Mouse (Mus musculus): ENCODE measurements around the gene Cep57. TPM values are rescaled to one million over a fixed set of nuclear protein-coding genes. Genes with fewer than 3 reads are reported as not detected.
"Not testable (repeated sequence)": the region's sequence is repeated elsewhere in the genome, so short reads cannot be mapped to it uniquely, and the experiment has no call there.

The Cep57 gene
- total and polyA plus RNA-seq, 3 experiments: 98.7 to 142 (median 119) TPM

GRCm38 (mm10) chr9:13790864-13791263 lies 36.0 kb downstream of the Cep57 start:
- not testable (repeated sequence) for H3K4me3 ChIP-seq (ENCODE audit: control insufficient read depth in 1 of 2, insufficient read depth in 1 of 2, low read depth in 2 of 2, low read length in 2 of 2)
- peak; percentile 69 for TF ChIP-seq ZNF384 (IDR thresholded peaks at IDR 0.05; ENCODE audit: low read depth, low read length)
- 0 out of 6 replicates have a peak, but pooled peaks of 1 of the 3 experiments have one; percentile 6 for TF ChIP-seq CTCF (IDR thresholded peaks at IDR 0.05 in 2 of 3, conservative IDR thresholded peaks at IDR 0.05 in 1 of 3; ENCODE audit: control insufficient read depth in 1 of 3, insufficient read depth in 1 of 3, low read depth in 2 of 3, low read length in 3 of 3, poor library complexity in 1 of 3, severe bottlenecking in 1 of 3)

GRCm38 (mm10) chr9:13781985-13782384 lies 44.9 kb downstream of the Cep57 start:
- Histone ChIP-seq H3K4me3 (ENCODE audit: control insufficient read depth in 1 of 2, insufficient read depth in 1 of 2, low read depth in 2 of 2, low read length in 2 of 2) (no peak overlapping the region), H3K4me1 (ENCODE audit: control insufficient read depth in 1 of 2, insufficient read depth in 2 of 2, low read length in 2 of 2) (peaks cover 3 to 8% of the 10 kb centered on the region in 2 experiments), H3K9ac (ENCODE audit: control insufficient read depth, low read depth, low read length, poor library complexity, severe bottlenecking) (no peak overlapping the region), H3K79me2 (ENCODE audit: control insufficient read depth, insufficient read depth, low read length, poor library complexity) (peaks cover 2% of the 10 kb centered on the region; the same call in 1 of the 2 replicates), H3K27ac (ENCODE audit: control insufficient read depth, low read depth, low read length) (no peak overlapping the region), H3K27me3 (ENCODE audit: control insufficient read depth in 1 of 2, insufficient read depth in 2 of 2, low read length in 2 of 2) (no peaks in the 10 kb centered on the region), H3K9me3 (replicated peaks; ENCODE audit: insufficient read depth, low read length) (no peaks in the 10 kb centered on the region; the same call in 1 of the 2 replicates), H3K36me3 (ENCODE audit: control insufficient read depth in 1 of 2, insufficient read depth in 2 of 2, low read length in 2 of 2) (peaks cover 14 to 30% of the 10 kb centered on the region in 2 experiments)
- no peak for DNase-seq (ENCODE audit: low read depth, low spot score)
- no peak for TF ChIP-seq USF1 (IDR thresholded peaks at IDR 0.05; ENCODE audit: low read depth, low read length)
- peak; percentile 91 for TF ChIP-seq MAFK (IDR thresholded peaks at IDR 0.05; ENCODE audit: borderline replicate concordance, low read depth, low read length)
- no peak for TF ChIP-seq ZKSCAN1 (IDR thresholded peaks at IDR 0.05; ENCODE audit: low read depth, low read length)

More at GRCm38 (mm10) chr9:13790864-13791263, 36.0 kb downstream of the Cep57 start:
- not testable (repeated sequence) for DNase-seq (ENCODE audit: low read depth, low spot score); H3K9me3 ChIP-seq (replicated peaks; ENCODE audit: insufficient read depth, low read length); H3K9ac ChIP-seq (ENCODE audit: control insufficient read depth, low read depth, low read length, poor library complexity, severe bottlenecking); H3K27me3 ChIP-seq (ENCODE audit: control insufficient read depth in 1 of 2, insufficient read depth in 2 of 2, low read length in 2 of 2); H3K27ac ChIP-seq (ENCODE audit: control insufficient read depth, low read depth, low read length); H3K79me2 ChIP-seq (ENCODE audit: control insufficient read depth, insufficient read depth, low read length, poor library complexity); H3K4me1 ChIP-seq (ENCODE audit: control insufficient read depth in 1 of 2, insufficient read depth in 2 of 2, low read length in 2 of 2)
- H3K36me3 ChIP-seq (ENCODE audit: control insufficient read depth in 1 of 2, insufficient read depth in 2 of 2, low read length in 2 of 2): peaks cover 2 to 58% of the 10 kb centered on the region in 2 experiments

- H3K9ac ChIP-seq (ENCODE audit: control insufficient read depth, low read depth, low read length, poor library complexity, severe bottlenecking): no peak overlapping the region
- H3K36me3 ChIP-seq (ENCODE audit: control insufficient read depth in 1 of 2, insufficient read depth in 2 of 2, low read length in 2 of 2): peaks cover 2 to 13% of the 10 kb centered on the region in 2 experiments; a peak in 3 of 4 replicates
- H3K4me3 ChIP-seq (ENCODE audit: control insufficient read depth in 1 of 2, insufficient read depth in 1 of 2, low read depth in 2 of 2, low read length in 2 of 2): no peak overlapping the region
- no peak overlapping the region for H3K27ac ChIP-seq (ENCODE audit: control insufficient read depth, low read depth, low read length)
- TF ChIP-seq GATA1 (IDR thresholded peaks at IDR 0.05; ENCODE audit: low read depth, low read length) (peak; percentile 81), MYC (IDR thresholded peaks at IDR 0.05; ENCODE audit: low read depth, low read length) (no peak), RCOR1 (IDR thresholded peaks at IDR 0.05; ENCODE audit: low read depth, low read length) (peak; percentile 66), TAL1 (IDR thresholded peaks at IDR 0.05; ENCODE audit: low read length) (peak; percentile 39; the same call in 1 of the 2 replicates), EP300 (IDR thresholded peaks at IDR 0.05; ENCODE audit: low read depth in 1 of 2, low read length in 2 of 2) (peak in 1 of 2 experiments; percentile 83; a peak in 2 of 4 replicates), NELFE (IDR thresholded peaks at IDR 0.05; ENCODE audit: low read depth, low read length) (no peak), SIN3A (IDR thresholded peaks at IDR 0.05; ENCODE audit: low read length) (no peak), MYB (IDR thresholded peaks at IDR 0.05; ENCODE audit: low read depth, low read length) (no peak), ZKSCAN1 (IDR thresholded peaks at IDR 0.05; ENCODE audit: low read depth, low read length) (no peak), BHLHE40 (IDR thresholded peaks at IDR 0.05; ENCODE audit: borderline replicate concordance, low read depth, low read length) (no peak), USF1 (IDR thresholded peaks at IDR 0.05; ENCODE audit: low read depth, low read length) (no peak), E2F4 (IDR thresholded peaks at IDR 0.05; ENCODE audit: borderline replicate concordance, low read depth, low read length) (no peak), TBP (IDR thresholded peaks at IDR 0.05; ENCODE audit: low read depth, low read length) (no peak), CHD1 (IDR thresholded peaks at IDR 0.05; ENCODE audit: low read depth, low read length) (no peak), NRF1 (IDR thresholded peaks at IDR 0.05; ENCODE audit: insufficient read depth, low read depth, low read length, poor library complexity, severe bottlenecking) (no peak), POLR2AphosphoS5 (IDR thresholded peaks at IDR 0.05; ENCODE audit: borderline replicate concordance, low read depth, low read length) (no peak)
- H3K79me2 ChIP-seq (ENCODE audit: control insufficient read depth, insufficient read depth, low read length, poor library complexity): peaks cover 30% of the 10 kb centered on the region
- peaks cover 7 to 12% of the 10 kb centered on the region in 2 experiments for H3K4me1 ChIP-seq (ENCODE audit: control insufficient read depth in 1 of 2, insufficient read depth in 2 of 2, low read length in 2 of 2)
- peak; percentile 86 for DNase-seq (ENCODE audit: low read depth, low spot score)
- H3K9me3 ChIP-seq (replicated peaks; ENCODE audit: insufficient read depth, low read length): no peaks in the 10 kb centered on the region
- no peaks in the 10 kb centered on the region for H3K27me3 ChIP-seq (ENCODE audit: control insufficient read depth in 1 of 2, insufficient read depth in 2 of 2, low read length in 2 of 2)
These were observed 52.2 kb downstream of the Cep57 start for GRCm38 (mm10) chr9:13774732-13775131.
